Mouse (Mus musculus): ENCODE measurements around the gene Ccdc106. TPM values are rescaled to one million over a fixed set of nuclear protein-coding genes. Genes with fewer than 3 reads are reported as not detected.

The Ccdc106 gene
- polyA plus RNA-seq, 1 experiment from 2014 or later, result 0.37 TPM

GRCm38 (mm10) chr7:5052438-5052837 is 32.1 kb downstream of the Ccdc106 start:
- H3K79me2 ChIP-seq (ENCODE audit: inconsistent target), result no peaks in the 10 kb centered on the region
- peak overlapping the region; percentile 53; the same call in 1 of the 2 replicates for H3K4me3 ChIP-seq (ENCODE audit: inconsistent target)
- H3K36me3 ChIP-seq (ENCODE audit: inconsistent target), result no peaks in the 10 kb centered on the region
- WGBS (ENCODE audit: missing documents), result 12% methylated on average over 12 of the region's 12 CpGs
- H3K27ac ChIP-seq, result no peak overlapping the region

GRCm38 (mm10) chr7:5052931-5053343 is 32.6 kb downstream of the Ccdc106 start:
- Histone ChIP-seq H3K36me3 (ENCODE audit: inconsistent target) (no peaks in the 10 kb centered on the region), H3K27ac (no peak overlapping the region), H3K4me3 (ENCODE audit: inconsistent target) (no peak overlapping the region), H3K79me2 (ENCODE audit: inconsistent target) (no peaks in the 10 kb centered on the region)
- WGBS (ENCODE audit: missing documents), result 10% methylated on average over 45 of the region's 45 CpGs

GRCm38 (mm10) chr7:5053456-5054179 is 33.3 kb downstream of the Ccdc106 start:
- WGBS (ENCODE audit: missing documents), result 23% methylated on average over 32 of the region's 32 CpGs
- no peak overlapping the region for H3K27ac ChIP-seq
- no peak overlapping the region for H3K4me3 ChIP-seq (ENCODE audit: inconsistent target)
- H3K79me2 ChIP-seq (ENCODE audit: inconsistent target), result no peaks in the 10 kb centered on the region
- H3K36me3 ChIP-seq (ENCODE audit: inconsistent target), result no peaks in the 10 kb centered on the region

- WGBS (ENCODE audit: missing documents), result 13% methylated on average over 51 of the region's 55 CpGs
- H3K27ac ChIP-seq, result no peak overlapping the region
Measured at GRCm38 (mm10) chr7:5056651-5057263, 36.4 kb downstream of the Ccdc106 start.

GRCm38 (mm10) chr7:5057381-5057780 is 37.0 kb downstream of the Ccdc106 start:
- Histone ChIP-seq H3K36me3 (ENCODE audit: inconsistent target) (no peaks in the 10 kb centered on the region), H3K79me2 (ENCODE audit: inconsistent target) (no peaks in the 10 kb centered on the region), H3K4me3 (ENCODE audit: inconsistent target) (no peak overlapping the region), H3K27ac (peak overlapping the region; percentile 72)
- WGBS (ENCODE audit: missing documents), result 55% methylated on average over 8 of the region's 8 CpGs

More at GRCm38 (mm10) chr7:5056651-5057263, 36.4 kb downstream of the Ccdc106 start:
- Histone ChIP-seq H3K4me3 (ENCODE audit: inconsistent target) (no peak overlapping the region), H3K79me2 (ENCODE audit: inconsistent target) (no peaks in the 10 kb centered on the region), H3K36me3 (ENCODE audit: inconsistent target) (no peaks in the 10 kb centered on the region)

GRCm38 (mm10) chr7:5057804-5058203 is 37.5 kb downstream of the Ccdc106 start:
- Histone ChIP-seq H3K36me3 (ENCODE audit: inconsistent target) (no peaks in the 10 kb centered on the region), H3K79me2 (ENCODE audit: inconsistent target) (peaks cover 3% of the 10 kb centered on the region), H3K27ac (peak overlapping the region; percentile 72), H3K4me3 (ENCODE audit: inconsistent target) (no peak overlapping the region)
- 41% methylated on average over 11 of the region's 11 CpGs for WGBS (ENCODE audit: missing documents)

- H3K36me3 ChIP-seq (ENCODE audit: inconsistent target), result no peaks in the 10 kb centered on the region
- H3K79me2 ChIP-seq (ENCODE audit: inconsistent target), result peaks cover 11% of the 10 kb centered on the region
- peak overlapping the region; percentile 72 for H3K27ac ChIP-seq
- H3K4me3 ChIP-seq (ENCODE audit: inconsistent target), result no peak overlapping the region
- 100% methylated on average over 1 of the region's 1 CpGs for WGBS (ENCODE audit: missing documents)
Measured at GRCm38 (mm10) chr7:5058631-5059030, 38.3 kb downstream of the Ccdc106 start.

- Histone ChIP-seq H3K27ac (peak overlapping the region; percentile 98; the same call in 1 of the 2 replicates), H3K36me3 (ENCODE audit: inconsistent target) (no peaks in the 10 kb centered on the region), H3K79me2 (ENCODE audit: inconsistent target) (peaks cover 19% of the 10 kb centered on the region), H3K4me3 (ENCODE audit: inconsistent target) (no peak overlapping the region)
- 93% methylated on average over 12 of the region's 12 CpGs for WGBS (ENCODE audit: missing documents)
Measured at GRCm38 (mm10) chr7:5059421-5059820, 39.1 kb downstream of the Ccdc106 start.

- Histone ChIP-seq H3K36me3 (ENCODE audit: inconsistent target) (no peaks in the 10 kb centered on the region), H3K4me3 (ENCODE audit: inconsistent target) (peak overlapping the region; percentile 72)
- WGBS (ENCODE audit: missing documents), result 4% methylated on average over 26 of the region's 27 CpGs
Measured at GRCm38 (mm10) chr7:5060239-5060731, 39.9 kb downstream of the Ccdc106 start.

GRCm38 (mm10) chr7:5060944-5061773 is 40.8 kb downstream of the Ccdc106 start:
- Histone ChIP-seq H3K27ac (peak overlapping the region; percentile 98), H3K4me3 (ENCODE audit: inconsistent target) (peak overlapping the region; percentile 72), H3K79me2 (ENCODE audit: inconsistent target) (peaks cover 36% of the 10 kb centered on the region), H3K36me3 (ENCODE audit: inconsistent target) (0 out of 2 replicates have a peak, but pooled peaks cover 5% of the 10 kb centered on the region)
- WGBS (ENCODE audit: missing documents), result under 1% methylated on average over 54 of the region's 60 CpGs

More at GRCm38 (mm10) chr7:5060239-5060731, 39.9 kb downstream of the Ccdc106 start:
- H3K27ac ChIP-seq, result peak overlapping the region; percentile 98
- peaks cover 28% of the 10 kb centered on the region for H3K79me2 ChIP-seq (ENCODE audit: inconsistent target)

GRCm38 (mm10) chr7:5061774-5062359 is 41.5 kb downstream of the Ccdc106 start, which contains the start of gene U2af2:
U2af2 (plus strand) TSS chr7:5062143.
- Histone ChIP-seq H3K79me2 (ENCODE audit: inconsistent target) (peaks cover 44% of the 10 kb centered on the region), H3K27ac (peak within 1 kb of the TSS; percentile 98), H3K36me3 (ENCODE audit: inconsistent target) (peaks cover 9% of the 10 kb centered on the region), H3K4me3 (ENCODE audit: inconsistent target) (peak within 1 kb of the TSS; percentile 72)
- WGBS (ENCODE audit: missing documents), result under 1% methylated on average over 53 of the region's 65 CpGs

GRCm38 (mm10) chr7:5062360-5063001 is 42.1 kb downstream of the Ccdc106 start:
- Histone ChIP-seq H3K4me3 (ENCODE audit: inconsistent target) (peak overlapping the region; percentile 72), H3K36me3 (ENCODE audit: inconsistent target) (peaks cover 15% of the 10 kb centered on the region), H3K79me2 (ENCODE audit: inconsistent target) (peaks cover 50% of the 10 kb centered on the region), H3K27ac (peak overlapping the region; percentile 65)
- under 1% methylated on average over 50 of the region's 51 CpGs for WGBS (ENCODE audit: missing documents)

- Histone ChIP-seq H3K27ac (0 out of 2 replicates have a peak overlapping the region, but pooled peaks have one; percentile 65), H3K36me3 (ENCODE audit: inconsistent target) (peaks cover 38% of the 10 kb centered on the region), H3K4me3 (ENCODE audit: inconsistent target) (no peak overlapping the region), H3K79me2 (ENCODE audit: inconsistent target) (peaks cover 74% of the 10 kb centered on the region)
- WGBS (ENCODE audit: missing documents), result 100% methylated on average over 2 of the region's 6 CpGs
Measured at GRCm38 (mm10) chr7:5064886-5065285, 44.5 kb downstream of the Ccdc106 start.
